Mouse (Mus musculus) testis, postnatal 10 days (tissue): ENCODE measurements around the gene Zfp987.
"Not testable (repeated sequence)": the region's sequence is repeated elsewhere in the genome, so short reads cannot be mapped to it uniquely, and the experiment has no call there.

ENCODE experiments used
- DNase-seq: peaks from one replicate; pipeline ENCODE4 v3.0.0; 2021; ENCODE audit warnings: low spot score

Gene Zfp987

GRCm38 (mm10) chr4:146096998-146097397 is at the start of gene Zfp987:
Zfp987 (plus strand) TSS chr4:146097298.
- not testable (repeated sequence) for DNase-seq

- DNase-seq = not testable (repeated sequence)
Observed at GRCm38 (mm10) chr4:146052536-146052935, 44.6 kb upstream of the Zfp987 start.

- DNase-seq = not testable (repeated sequence)
Observed at GRCm38 (mm10) chr4:146053445-146053844, 43.7 kb upstream of the Zfp987 start.

- DNase-seq = no peak
Observed at GRCm38 (mm10) chr4:146055335-146055734, 41.8 kb upstream of the Zfp987 start.

- DNase-seq = not testable (repeated sequence)
Observed at GRCm38 (mm10) chr4:146058646-146059045, 38.5 kb upstream of the Zfp987 start.

GRCm38 (mm10) chr4:146059078-146059477 is 38.0 kb upstream of the Zfp987 start:
- DNase-seq = not testable (repeated sequence)

- DNase-seq = not testable (repeated sequence)
Observed at GRCm38 (mm10) chr4:146059974-146060693, 37.0 kb upstream of the Zfp987 start.

- DNase-seq = not testable (repeated sequence)
Observed at GRCm38 (mm10) chr4:146061082-146061481, 36.0 kb upstream of the Zfp987 start.

- not testable (repeated sequence) for DNase-seq
Observed at GRCm38 (mm10) chr4:146062021-146062420, 35.1 kb upstream of the Zfp987 start.

GRCm38 (mm10) chr4:146063001-146063400 is 34.1 kb upstream of the Zfp987 start:
- DNase-seq = not testable (repeated sequence)

- not testable (repeated sequence) for DNase-seq
Observed at GRCm38 (mm10) chr4:146063621-146064020, 33.5 kb upstream of the Zfp987 start.

- not testable (repeated sequence) for DNase-seq
Observed at GRCm38 (mm10) chr4:146064807-146065206, 32.3 kb upstream of the Zfp987 start.

- peak; percentile 69 for DNase-seq
Observed at GRCm38 (mm10) chr4:146066932-146067580, 30.0 kb upstream of the Zfp987 start.

GRCm38 (mm10) chr4:146067594-146067993 is 29.5 kb upstream of the Zfp987 start:
- peak; percentile 54 for DNase-seq

GRCm38 (mm10) chr4:146073264-146073663 is 23.8 kb upstream of the Zfp987 start:
- not testable (repeated sequence) for DNase-seq

- DNase-seq = peak; percentile 35
Observed at GRCm38 (mm10) chr4:146101448-146101847, 4.3 kb downstream of the Zfp987 start.

- DNase-seq = not testable (repeated sequence)
Observed at GRCm38 (mm10) chr4:146156524-146156923, 59.4 kb downstream of the Zfp987 start, which contains the start of gene Zfp600. Zfp600 (plus strand) TSS chr4:146156824.

GRCm38 (mm10) chr4:146162893-146163292 is 65.8 kb downstream of the Zfp987 start:
- not testable (repeated sequence) for DNase-seq

GRCm38 (mm10) chr4:146167202-146167832 is 70.2 kb downstream of the Zfp987 start:
- not testable (repeated sequence) for DNase-seq

GRCm38 (mm10) chr4:146167879-146168532 is 70.9 kb downstream of the Zfp987 start:
- peak; percentile 45 for DNase-seq

GRCm38 (mm10) chr4:146168730-146169215 is 71.7 kb downstream of the Zfp987 start:
- not testable (repeated sequence) for DNase-seq
